Mouse (Mus musculus) CD4-positive, CD25-positive, alpha-beta regulatory T cell, adult 9 weeks (primary cell): ENCODE results near the gene Cfb. TPM values are rescaled to one million over a fixed set of nuclear protein-coding genes. Genes with fewer than 3 reads are reported as not detected.

Experiments used
- polyA plus RNA-seq: library from polyadenylated mRNA; unstranded; fragments of 100-300 nt; shearing (Covaris generic); gene quantifications from one replicate; pipeline ENCODE4 v1.2.1, GENCODE M21; 2017

Gene Cfb
- 2.2 TPM for polyA plus RNA-seq

DNA sequence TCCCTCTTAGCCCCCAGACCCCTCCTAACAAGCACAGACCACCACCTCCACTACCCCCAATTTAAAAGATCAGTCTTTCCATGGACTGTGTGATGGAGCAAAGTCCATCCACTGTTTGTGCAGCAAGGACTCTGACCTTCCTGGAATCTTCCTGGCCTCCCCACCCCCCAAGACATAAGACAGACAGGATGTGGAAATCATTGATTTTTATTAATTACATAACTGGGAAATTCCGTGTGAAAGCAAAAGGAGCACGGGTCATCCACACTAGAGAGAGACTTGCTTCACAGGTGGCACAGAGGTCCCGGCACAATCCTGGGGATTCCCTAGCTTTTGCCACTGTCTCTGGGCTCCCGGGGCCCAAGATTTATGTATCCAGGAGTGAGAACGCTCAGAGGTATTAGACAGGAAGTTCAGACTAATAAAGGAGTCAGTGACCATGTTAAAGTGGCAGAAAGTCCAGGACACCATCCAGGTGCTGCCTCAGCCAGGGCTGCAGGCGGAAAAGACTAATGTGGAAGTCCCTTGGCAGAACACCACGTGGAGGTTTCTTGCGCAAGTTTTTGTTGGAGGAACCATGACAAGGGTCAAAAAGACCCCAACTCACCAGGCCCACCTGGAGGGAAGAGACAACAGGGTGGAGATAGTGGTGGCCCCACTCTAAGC, at the start of gene Cfb:
Gene Cfb (minus strand): TSS at position 103 of the 666 bp plus-strand sequence.

GRCm38 (mm10) chr17:34898160-34898586, 35.9 kb upstream of the Cfb start, which contains the start of the genes C2 and Ehmt2:
Gene C2, minus strand, starts transcription at chr17:34898265.
Gene Ehmt2, plus strand, starts transcription at chr17:34898469.

GRCm38 (mm10) chr17:34881683-34882310, 19.5 kb upstream of the Cfb start, which contains the start of gene Gm20547:
Gene Gm20547, minus strand, starts transcription at chr17:34882042.

GRCm38 (mm10) chr17:34879336-34879879, 17.1 kb upstream of the Cfb start, which contains the start of gene Zbtb12:
Gene Zbtb12, plus strand, starts transcription at chr17:34879483.

GRCm38 (mm10) chr17:34849722-34850516, 12.4 kb downstream of the Cfb start, which contains the start of the genes Skiv2l and Nelfe:
Gene Skiv2l, minus strand, starts transcription at chr17:34850210.
Gene Nelfe, plus strand, starts transcription at chr17:34850391.

DNA sequence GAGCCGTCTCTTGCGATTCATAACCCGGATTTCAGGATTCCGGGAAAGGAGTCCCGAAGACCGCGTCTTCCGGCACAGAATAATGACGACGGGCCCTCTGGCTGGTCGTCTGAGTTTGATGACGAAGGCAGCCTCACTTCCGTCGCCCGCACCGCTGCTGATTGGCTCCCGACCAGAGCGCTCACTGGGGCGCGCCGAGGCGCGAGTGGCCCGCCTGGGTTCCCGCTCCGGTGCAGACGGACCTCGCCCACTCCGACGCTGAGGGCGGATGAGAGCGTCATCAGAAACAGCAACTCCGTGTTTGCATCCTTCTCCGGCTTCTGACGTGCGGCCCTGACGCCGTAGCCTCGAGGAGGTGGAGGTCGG, 25.5 kb downstream of the Cfb start, which contains the start of the genes Stk19 and Dxo:
Gene Stk19 (minus strand): TSS at position 90 of the 366 bp plus-strand sequence.
Gene Dxo (plus strand): TSS at position 164 of the 366 bp plus-strand sequence.

Other genes starting within 250 kb of the Cfb start
- 3.9 TPM for gene Egfl8, start 246.5 kb downstream of the Cfb start, polyA plus RNA-seq
- 26.8 TPM for gene Ppt2, start 234.0 kb downstream of the Cfb start, polyA plus RNA-seq
- 2.9 TPM for gene Prrt1, start 233.0 kb downstream of the Cfb start, polyA plus RNA-seq
- gene Fkbpl, start 217.8 kb downstream of the Cfb start, polyA plus RNA-seq: 6.2 TPM
- gene Atf6b, start 215.4 kb downstream of the Cfb start, polyA plus RNA-seq: 61.4 TPM
- not detected for gene Tnxb, start 192.0 kb downstream of the Cfb start, polyA plus RNA-seq
- gene C4b, start 118.6 kb downstream of the Cfb start, polyA plus RNA-seq: 0.07 TPM
- not detected for gene Cyp21a1, start 58.0 kb downstream of the Cfb start, polyA plus RNA-seq
- gene Stk19, start 25.6 kb downstream of the Cfb start, polyA plus RNA-seq: 39.7 TPM
- 76.3 TPM for gene Dxo, start 25.5 kb downstream of the Cfb start, polyA plus RNA-seq
- gene Skiv2l, start 12.3 kb downstream of the Cfb start, polyA plus RNA-seq: 143 TPM
- gene Nelfe, start 12.1 kb downstream of the Cfb start, polyA plus RNA-seq: 39.1 TPM
- 0.41 TPM for gene Zbtb12, start 17.0 kb upstream of the Cfb start, polyA plus RNA-seq
- gene Gm20547, start 19.5 kb upstream of the Cfb start, polyA plus RNA-seq: not detected
- gene C2, start 35.7 kb upstream of the Cfb start, polyA plus RNA-seq: 3.0 TPM
- 29.6 TPM for gene Ehmt2, start 36.0 kb upstream of the Cfb start, polyA plus RNA-seq
- not detected for gene Slc44a4, start 51.9 kb upstream of the Cfb start, polyA plus RNA-seq
- gene Neu1, start 68.7 kb upstream of the Cfb start, polyA plus RNA-seq: 107 TPM
- 1.3 TPM for gene Hspa1b, start 96.7 kb upstream of the Cfb start, polyA plus RNA-seq
- not detected for gene Gm20481, start 107.4 kb upstream of the Cfb start, polyA plus RNA-seq
- gene Hspa1a, start 109.6 kb upstream of the Cfb start, polyA plus RNA-seq: 0.56 TPM
- not detected for gene Hspa1l, start 110.2 kb upstream of the Cfb start, polyA plus RNA-seq
- 38.4 TPM for gene Lsm2, start 119.3 kb upstream of the Cfb start, polyA plus RNA-seq
- gene Vars, start 138.5 kb upstream of the Cfb start, polyA plus RNA-seq: 124 TPM
- gene Vwa7, start 154.1 kb upstream of the Cfb start, polyA plus RNA-seq: 0.17 TPM
- 3.2 TPM for gene Sapcd1, start 165.5 kb upstream of the Cfb start, polyA plus RNA-seq
- gene Msh5, start 184.2 kb upstream of the Cfb start, polyA plus RNA-seq: 2.7 TPM
- gene Clic1, start 187.4 kb upstream of the Cfb start, polyA plus RNA-seq: 654 TPM
- 3.6 TPM for gene Ddah2, start 196.5 kb upstream of the Cfb start, polyA plus RNA-seq
- not detected for gene Ly6g6c, start 202.9 kb upstream of the Cfb start, polyA plus RNA-seq
- gene Mpig6b, start 203.7 kb upstream of the Cfb start, polyA plus RNA-seq: not detected
- gene Ly6g6e, start 214.4 kb upstream of the Cfb start, polyA plus RNA-seq: not detected
- not detected for gene Ly6g6d, start 215.5 kb upstream of the Cfb start, polyA plus RNA-seq
- not detected for gene Ly6g6f, start 223.1 kb upstream of the Cfb start, polyA plus RNA-seq
- 84.0 TPM for gene Abhd16a, start 226.7 kb upstream of the Cfb start, polyA plus RNA-seq
- gene Ly6g5c, start 245.8 kb upstream of the Cfb start, polyA plus RNA-seq: not detected